Mouse (Mus musculus) G1E (cell line): ENCODE data around the gene Cdc34.
A peak's percentile ranks its signal among the peaks of the same experiment; 100 is the strongest.

Experiments
- CTCF ChIP-seq: IDR thresholded peaks from 2 replicates; pipeline ENCODE4 v1.5.1; 2012; ENCODE audit warnings: low read depth, low read length, inconsistent platforms, mixed read lengths
- GATA1 ChIP-seq: IDR thresholded peaks from 2 replicates; pipeline ENCODE4 v1.6.1; 2012; ENCODE audit warnings: borderline replicate concordance, low read length, inconsistent platforms, mixed read lengths
- GATA2 ChIP-seq: IDR thresholded peaks from 2 replicates; pipeline ENCODE4 v1.6.1; 2012; ENCODE audit warnings: low read depth, low read length, inconsistent platforms, borderline replicate concordance
- POLR2AphosphoS5 ChIP-seq: IDR thresholded peaks from 2 replicates; pipeline ENCODE4 v1.6.1; 2012; ENCODE audit warnings: low read depth, low read length, inconsistent platforms; ENCODE audit not compliant: insufficient replicate concordance
- TAL1 ChIP-seq: conservative IDR thresholded peaks from 2 replicates; pipeline ENCODE4 v1.6.1; 2012; ENCODE audit warnings: low read depth, low read length, inconsistent platforms, mixed read lengths

- TF ChIP-seq CTCF (peak; percentile 77), POLR2AphosphoS5 (no peak), GATA1 (no peak), TAL1 (no peak), GATA2 (no peak)
Observed at GRCm38 (mm10) chr10:79668771-79669575, 13.0 kb upstream of the Cdc34 start, which contains the start of gene Tpgs1.
